Mouse (Mus musculus): Measurements from ENCODE around the gene Ikzf5. TPM values are rescaled to one million over a fixed set of nuclear protein-coding genes. Genes with fewer than 3 reads are reported as not detected.
A peak's percentile ranks its signal among the peaks of the same experiment; 100 is the strongest.
"Not testable (repeated sequence)": the region's sequence is repeated elsewhere in the genome, so short reads cannot be mapped to it uniquely, and the experiment has no call there.

Ikzf5 gene
- polyA plus RNA-seq, 2 experiments, result 9.5 to 14.3 TPM

- DNase-seq (ENCODE audit: low read depth in 3 of 3, low spot score in 3 of 3), result no peak
- peaks cover 0 to 9% of the 10 kb centered on the region in 2 experiments; a peak in 2 of 4 replicates for H3K4me1 ChIP-seq (replicated peaks; ENCODE audit: control insufficient read depth in 2 of 2, insufficient read depth in 2 of 2, low read length in 1 of 2)
- H3K4me2 ChIP-seq (ENCODE audit: low read depth), result peak overlapping the region; percentile 90
- H3K27me3 ChIP-seq (ENCODE audit: control insufficient read depth, insufficient read depth, low read length), result no peaks in the 10 kb centered on the region
- no peaks in the 10 kb centered on the region for H3K9me3 ChIP-seq (ENCODE audit: control insufficient read depth, low read length)
- WGBS (ENCODE audit: insufficient replicate concordance), result 41% methylated on average over 10 of the region's 10 CpGs
- H3K9ac ChIP-seq (replicated peaks), result peak overlapping the region; percentile 69
- no peaks in the 10 kb centered on the region for H3K36me3 ChIP-seq (replicated peaks; ENCODE audit: control insufficient read depth, insufficient read depth, low read depth)
- H3K27ac ChIP-seq, result no peak overlapping the region
- H3K4me3 ChIP-seq (ENCODE audit: insufficient read depth in 1 of 2, low read depth in 2 of 2, low read length in 2 of 2), result peak overlapping the region; percentile 43 to 92
- TF ChIP-seq EP300 (IDR thresholded peaks at IDR 0.05; ENCODE audit: low read depth) (no peak), CTCF (IDR thresholded peaks at IDR 0.05; ENCODE audit: low read depth) (no peak)
- no peak for ATAC-seq (ENCODE audit: insufficient read depth)
Measured at GRCm38 (mm10) chr7:131411221-131411940, 1.1 kb upstream of the Ikzf5 start.

- under 1% methylated on average over 38 of the region's 38 CpGs for WGBS (ENCODE audit: insufficient replicate concordance)
- H3K9ac ChIP-seq (replicated peaks), result peak overlapping the region; percentile 97
- H3K27ac ChIP-seq, result peak overlapping the region; percentile 71
- peaks cover 0 to 9% of the 10 kb centered on the region in 2 experiments; a peak in 2 of 4 replicates for H3K4me1 ChIP-seq (replicated peaks; ENCODE audit: control insufficient read depth in 2 of 2, insufficient read depth in 2 of 2, low read length in 1 of 2)
- H3K9me3 ChIP-seq (ENCODE audit: control insufficient read depth, low read length), result no peaks in the 10 kb centered on the region
- peak overlapping the region; percentile 74 to 92 for H3K4me3 ChIP-seq (ENCODE audit: insufficient read depth in 1 of 2, low read depth in 2 of 2, low read length in 2 of 2)
- H3K4me2 ChIP-seq (ENCODE audit: low read depth), result peak overlapping the region; percentile 90
- H3K27me3 ChIP-seq (ENCODE audit: control insufficient read depth, insufficient read depth, low read length), result no peaks in the 10 kb centered on the region
- DNase-seq (ENCODE audit: low read depth in 3 of 3, low spot score in 3 of 3), result peak in 2 of 3 experiments; percentile 26 to 38
- no peaks in the 10 kb centered on the region for H3K36me3 ChIP-seq (replicated peaks; ENCODE audit: control insufficient read depth, insufficient read depth, low read depth)
- peak; percentile 76 for ATAC-seq (ENCODE audit: insufficient read depth)
- TF ChIP-seq EP300 (IDR thresholded peaks at IDR 0.05; ENCODE audit: low read depth) (no peak), CTCF (IDR thresholded peaks at IDR 0.05; ENCODE audit: low read depth) (0 out of 2 replicates have a peak, but pooled peaks have one; percentile 11)
Measured at GRCm38 (mm10) chr7:131409988-131410385, 334 bp downstream of the Ikzf5 start.

GRCm38 (mm10) chr7:131409321-131409987 lies 867 bp downstream of the Ikzf5 start:
- peak overlapping the region; percentile 74 to 92 for H3K4me3 ChIP-seq (ENCODE audit: insufficient read depth in 1 of 2, low read depth in 2 of 2, low read length in 2 of 2)
- no peaks in the 10 kb centered on the region for H3K9me3 ChIP-seq (ENCODE audit: control insufficient read depth, low read length)
- TF ChIP-seq EP300 (IDR thresholded peaks at IDR 0.05; ENCODE audit: low read depth) (no peak), CTCF (IDR thresholded peaks at IDR 0.05; ENCODE audit: low read depth) (no peak)
- WGBS (ENCODE audit: insufficient replicate concordance), result 4% methylated on average over 16 of the region's 16 CpGs
- DNase-seq (ENCODE audit: low read depth in 3 of 3, low spot score in 3 of 3), result peak in 1 of 3 experiments; percentile 44
- no peaks in the 10 kb centered on the region for H3K36me3 ChIP-seq (replicated peaks; ENCODE audit: control insufficient read depth, insufficient read depth, low read depth)
- peaks cover 0 to 9% of the 10 kb centered on the region in 2 experiments; a peak in 2 of 4 replicates for H3K4me1 ChIP-seq (replicated peaks; ENCODE audit: control insufficient read depth in 2 of 2, insufficient read depth in 2 of 2, low read length in 1 of 2)
- H3K27me3 ChIP-seq (ENCODE audit: control insufficient read depth, insufficient read depth, low read length), result no peaks in the 10 kb centered on the region
- H3K4me2 ChIP-seq (ENCODE audit: low read depth), result peak overlapping the region; percentile 90
- no peak for ATAC-seq (ENCODE audit: insufficient read depth)
- peak overlapping the region; percentile 71 for H3K27ac ChIP-seq
- peak overlapping the region; percentile 97 for H3K9ac ChIP-seq (replicated peaks)

- not testable (repeated sequence) for H3K4me2 ChIP-seq (ENCODE audit: low read depth); H3K27ac ChIP-seq; H3K4me3 ChIP-seq (ENCODE audit: insufficient read depth in 1 of 2, low read depth in 2 of 2, low read length in 2 of 2); H3K27me3 ChIP-seq (ENCODE audit: control insufficient read depth, insufficient read depth, low read length); H3K4me1 ChIP-seq (replicated peaks; ENCODE audit: control insufficient read depth in 2 of 2, insufficient read depth in 2 of 2, low read length in 1 of 2); H3K9ac ChIP-seq (replicated peaks); H3K9me3 ChIP-seq (ENCODE audit: control insufficient read depth, low read length); ATAC-seq (ENCODE audit: insufficient read depth); DNase-seq (ENCODE audit: low read depth in 3 of 3, low spot score in 3 of 3)
- peaks cover 21% of the 10 kb centered on the region for H3K36me3 ChIP-seq (replicated peaks; ENCODE audit: control insufficient read depth, insufficient read depth, low read depth)
- 81% methylated on average over 6 of the region's 7 CpGs for WGBS (ENCODE audit: insufficient replicate concordance)
Measured at GRCm38 (mm10) chr7:131391761-131392160, 18.6 kb downstream of the Ikzf5 start.

Measured in liver, embryonic 14.5 days (tissue).